Mouse (Mus musculus) ES-Bruce4 (cell line): ENCODE data around the gene Arl6ip5. TPM values are rescaled to one million over a fixed set of nuclear protein-coding genes. Genes with fewer than 3 reads are reported as not detected.

Experiments
- H3K27ac ChIP-seq: 2 replicates; pipeline ENCODE4 v1.5.1; 2012; ENCODE audit warnings: low read length, inconsistent platforms; ENCODE audit not compliant: insufficient read depth
- H3K27me3 ChIP-seq: 2 replicates; pipeline ENCODE4 v1.6.1; 2012; ENCODE audit warnings: mild to moderate bottlenecking, low read length, inconsistent platforms; ENCODE audit not compliant: control insufficient read depth, poor library complexity, insufficient read depth, severe bottlenecking
- H3K36me3 ChIP-seq: 2 replicates; pipeline ENCODE4 v1.6.1; 2012; ENCODE audit warnings: inconsistent platforms, mild to moderate bottlenecking, low read length, moderate library complexity; ENCODE audit not compliant: control insufficient read depth, poor library complexity, insufficient read depth, severe bottlenecking
- H3K4me1 ChIP-seq: one replicate; pipeline ENCODE4 v1.8.1; 2011; ENCODE audit warnings: low read length; ENCODE audit not compliant: control insufficient read depth, insufficient read depth
- H3K4me3 ChIP-seq: 2 replicates; pipeline ENCODE4 v1.5.1; 2011; ENCODE audit warnings: low read depth, mild to moderate bottlenecking, low read length
- H3K9ac ChIP-seq: 2 replicates; pipeline ENCODE4 v1.6.1; 2012; ENCODE audit warnings: low read depth, mild to moderate bottlenecking, inconsistent platforms; ENCODE audit not compliant: poor library complexity, severe bottlenecking
- H3K9me3 ChIP-seq: replicated peaks from 2 replicates; pipeline ENCODE4 v1.6.1; 2012; ENCODE audit warnings: mild to moderate bottlenecking, low read length, inconsistent platforms; ENCODE audit not compliant: control insufficient read depth, poor library complexity, insufficient read depth, severe bottlenecking
- CTCF ChIP-seq: IDR thresholded peaks from one replicate; pipeline ENCODE4 v1.8.1; 2011; ENCODE audit warnings: low read depth, low read length
- EP300 ChIP-seq: IDR thresholded peaks from 2 replicates; pipeline ENCODE4 v1.6.1; 2011; ENCODE audit warnings: low read depth, low read length; ENCODE audit not compliant: insufficient read depth
- POLR2A ChIP-seq: IDR thresholded peaks from one replicate; pipeline ENCODE4 v1.8.1; 2011; ENCODE audit warnings: low read length; ENCODE audit not compliant: insufficient read depth
- polyA plus RNA-seq: library from polyadenylated mRNA; stranded (reverse); fragments of >200 nt; gene quantifications from 2 replicates; pipeline ENCODE4 v1.2.4, GENCODE M21; 2011; ENCODE audit warnings: low read depth; ENCODE audit not compliant: missing spikeins, insufficient read depth, insufficient read length

Arl6ip5 gene
- polyA plus RNA-seq, 1 experiment = 51.2 TPM

DNA sequence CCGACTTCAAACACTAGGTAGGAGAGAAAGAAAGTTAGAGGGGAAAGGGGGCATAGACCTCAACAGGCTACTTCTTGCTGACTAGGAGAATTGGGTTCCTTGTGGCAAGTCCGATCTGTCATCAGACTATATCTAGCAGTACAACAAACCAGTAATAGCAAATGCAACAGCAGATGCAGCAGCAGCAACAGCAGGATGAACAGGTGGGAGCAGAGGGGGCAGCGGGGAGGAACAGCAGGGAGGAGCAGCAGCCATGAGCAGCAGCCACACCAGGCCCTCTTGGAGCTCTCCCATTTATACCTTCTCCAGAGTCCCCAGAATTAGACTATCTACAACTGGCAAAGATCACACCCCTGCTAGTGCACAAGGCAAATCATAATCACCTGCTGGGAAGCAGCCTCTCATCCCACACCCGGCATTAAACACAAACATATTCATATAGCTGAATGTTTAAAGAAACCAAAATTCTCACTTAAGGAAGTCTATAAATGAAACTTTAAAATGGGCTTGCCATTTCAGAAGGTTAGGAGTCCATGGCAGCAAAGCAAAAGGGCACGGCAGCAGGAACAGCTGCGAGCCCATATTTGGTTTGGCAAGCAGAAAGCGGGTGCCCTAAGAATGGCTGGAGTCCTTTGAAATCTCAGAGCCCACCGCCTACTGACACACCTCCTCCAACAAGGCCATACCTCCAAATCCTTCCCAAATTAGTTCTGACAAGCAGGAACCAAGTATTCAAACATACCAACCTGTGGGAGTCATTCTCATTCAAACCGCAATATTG, 16.8 kb downstream of the Arl6ip5 start:
- TF ChIP-seq CTCF = no peak
- TF ChIP-seq POLR2A = no peak
- H3K36me3 ChIP-seq = peaks cover 6% of the 10 kb centered on the region
- no peak overlapping the region for H3K27ac ChIP-seq
- no peak overlapping the region for H3K4me3 ChIP-seq
- H3K9ac ChIP-seq = no peak overlapping the region
- no peaks in the 10 kb centered on the region for H3K27me3 ChIP-seq
- no peaks in the 10 kb centered on the region for H3K4me1 ChIP-seq
- H3K9me3 ChIP-seq = no peaks in the 10 kb centered on the region

DNA sequence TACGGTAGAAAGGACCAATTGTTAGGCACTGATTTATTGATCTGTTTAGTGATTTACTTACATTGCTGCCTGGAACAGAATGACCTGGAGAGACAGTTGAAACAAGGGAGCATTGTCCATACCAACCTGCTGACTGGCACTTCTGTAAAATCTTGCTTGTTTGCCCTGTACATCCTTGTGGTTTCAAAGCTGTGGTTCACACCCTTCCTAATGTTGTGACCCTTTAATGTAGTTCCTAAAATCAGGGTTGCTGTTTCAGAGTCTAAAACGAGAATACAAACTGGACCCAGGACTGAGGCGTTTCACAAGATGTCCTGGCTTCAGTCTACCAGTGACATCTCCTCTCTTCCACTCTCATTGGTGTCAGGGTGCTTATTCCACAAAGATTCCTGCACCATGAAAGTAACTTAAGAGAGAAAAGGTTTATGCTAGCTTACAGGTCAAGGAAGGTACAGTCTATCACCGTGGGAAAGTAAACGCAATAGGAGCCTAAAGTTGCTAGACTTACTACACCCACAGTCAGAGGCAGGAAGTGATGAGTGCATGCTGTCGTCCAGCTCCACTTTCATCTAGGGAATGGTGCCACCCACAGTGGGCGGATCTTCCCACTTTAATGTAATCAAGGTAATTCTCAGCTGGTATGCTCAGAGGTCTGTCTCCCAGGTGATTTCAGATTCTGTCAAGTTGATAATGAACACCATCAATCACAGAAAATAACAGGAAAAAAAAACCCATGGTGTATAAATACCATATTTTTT, 24.6 kb downstream of the Arl6ip5 start:
- peaks cover 11% of the 10 kb centered on the region for H3K36me3 ChIP-seq
- H3K27ac ChIP-seq = no peak overlapping the region
- no peak overlapping the region for H3K4me3 ChIP-seq
- 0 out of 2 replicates have a peak, but pooled peaks cover 4% of the 10 kb centered on the region for H3K9me3 ChIP-seq
- H3K4me1 ChIP-seq = no peaks in the 10 kb centered on the region
- no peaks in the 10 kb centered on the region for H3K27me3 ChIP-seq
- H3K9ac ChIP-seq = no peak overlapping the region
- TF ChIP-seq CTCF = no peak
- no peak for TF ChIP-seq EP300
- TF ChIP-seq POLR2A = no peak

DNA sequence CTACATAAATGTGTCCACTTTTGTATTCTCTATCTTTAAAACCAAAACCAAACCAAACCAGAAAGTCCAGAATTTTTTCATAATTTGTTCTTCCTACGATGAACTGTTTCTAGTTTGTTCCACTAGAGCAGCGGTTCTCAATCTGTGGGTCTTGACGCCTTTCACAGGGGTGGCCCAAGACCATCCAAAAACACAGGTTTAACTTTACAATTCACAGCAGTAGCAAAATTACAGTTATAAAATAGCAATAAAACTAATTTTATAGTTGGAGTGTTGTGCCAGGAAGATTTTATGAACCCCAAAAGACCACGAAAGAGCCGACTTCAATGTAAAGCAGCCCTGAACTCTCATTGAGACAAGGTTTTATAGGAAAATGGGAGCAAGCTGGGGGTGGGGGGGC, 25.6 kb downstream of the Arl6ip5 start:
- no peak overlapping the region for H3K9ac ChIP-seq

DNA sequence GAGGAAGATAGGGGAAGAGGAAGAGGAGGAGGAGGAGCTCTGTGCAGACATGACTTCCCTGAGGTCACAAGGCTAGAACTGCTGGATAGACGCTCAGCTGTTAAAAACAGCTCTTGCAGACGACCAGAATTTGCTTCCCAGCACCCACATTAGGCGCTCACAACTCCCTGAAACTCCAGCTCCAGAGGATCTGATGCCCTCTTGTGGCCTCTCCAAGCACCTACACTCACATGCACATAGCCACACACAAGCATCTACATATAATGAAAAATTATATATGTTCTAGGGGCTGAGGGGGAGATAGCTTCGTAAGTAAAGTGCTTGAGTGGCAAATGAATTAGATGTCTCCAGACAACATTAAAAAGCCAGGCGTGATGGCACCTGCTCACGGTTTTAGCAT, 28.9 kb downstream of the Arl6ip5 start:
- Histone ChIP-seq H3K4me3 (no peak overlapping the region), H3K36me3 (no peaks in the 10 kb centered on the region), H3K4me1 (no peaks in the 10 kb centered on the region), H3K27ac (no peak overlapping the region), H3K9me3 (0 out of 2 replicates have a peak, but pooled peaks cover 4% of the 10 kb centered on the region), H3K9ac (no peak overlapping the region), H3K27me3 (no peaks in the 10 kb centered on the region)
- no peak for TF ChIP-seq EP300
- TF ChIP-seq CTCF = peak; percentile 25

More for the DNA sequence above, 25.6 kb downstream of the Arl6ip5 start:
- Histone ChIP-seq H3K9me3 (0 out of 2 replicates have a peak, but pooled peaks cover 4% of the 10 kb centered on the region), H3K27ac (no peak overlapping the region), H3K4me1 (no peaks in the 10 kb centered on the region), H3K4me3 (no peak overlapping the region), H3K27me3 (no peaks in the 10 kb centered on the region), H3K36me3 (peaks cover 6% of the 10 kb centered on the region; the same call in 1 of the 2 replicates)
- no peak for TF ChIP-seq POLR2A
- TF ChIP-seq CTCF = no peak
- no peak for TF ChIP-seq EP300

DNA sequence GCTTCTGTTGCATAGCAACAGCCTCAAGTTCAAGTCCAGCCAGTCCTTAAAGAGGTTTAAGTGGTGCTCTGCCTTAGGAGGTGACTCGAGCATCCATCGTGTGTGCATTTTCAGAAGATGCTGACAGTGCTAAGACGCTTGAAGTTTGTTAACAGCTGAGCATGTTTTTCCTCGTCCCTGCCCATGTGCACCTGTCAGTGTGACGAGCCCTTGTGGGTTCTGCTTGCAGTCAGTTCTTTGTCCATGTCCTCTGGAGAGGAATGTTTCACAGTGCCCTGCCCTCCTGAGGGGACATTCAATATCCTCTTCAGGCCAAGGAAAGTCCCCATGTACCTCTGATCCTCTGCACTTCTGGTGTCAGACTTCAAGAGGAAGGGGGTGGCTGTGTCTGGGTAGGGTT, 29.6 kb downstream of the Arl6ip5 start:
- H3K27ac ChIP-seq = no peak overlapping the region
- no peaks in the 10 kb centered on the region for H3K27me3 ChIP-seq
- H3K4me3 ChIP-seq = no peak overlapping the region
- no peak overlapping the region for H3K9ac ChIP-seq
- no peaks in the 10 kb centered on the region for H3K4me1 ChIP-seq
- no peaks in the 10 kb centered on the region for H3K36me3 ChIP-seq
- TF ChIP-seq POLR2A = no peak
- no peak for TF ChIP-seq CTCF
- no peak for TF ChIP-seq EP300
- 0 out of 2 replicates have a peak, but pooled peaks cover 4% of the 10 kb centered on the region for H3K9me3 ChIP-seq

DNA sequence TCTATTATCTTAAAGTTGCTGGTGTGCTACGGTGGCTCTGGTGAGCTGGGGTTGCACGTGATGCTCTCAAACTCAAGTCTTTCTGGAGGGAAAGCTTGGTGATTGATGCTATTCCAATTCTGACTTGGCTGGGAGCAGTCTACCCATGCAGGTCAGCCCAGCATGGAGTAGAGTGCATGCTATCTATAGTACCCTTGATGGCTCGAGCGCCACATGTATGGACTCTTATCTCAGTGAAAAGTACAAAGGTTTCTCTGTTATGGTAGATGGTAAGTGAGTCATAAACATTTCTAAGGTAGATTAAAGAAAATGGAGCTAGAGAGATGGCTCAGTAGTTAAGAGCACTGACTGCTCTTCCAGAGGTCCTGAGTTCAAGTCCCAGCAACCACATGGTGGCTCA, 32.0 kb downstream of the Arl6ip5 start:
- Histone ChIP-seq H3K27me3 (no peaks in the 10 kb centered on the region), H3K9me3 (0 out of 2 replicates have a peak, but pooled peaks cover 4% of the 10 kb centered on the region), H3K36me3 (no peaks in the 10 kb centered on the region), H3K27ac (no peak overlapping the region), H3K4me1 (no peaks in the 10 kb centered on the region), H3K4me3 (no peak overlapping the region), H3K9ac (no peak overlapping the region)
- no peak for TF ChIP-seq CTCF
- no peak for TF ChIP-seq POLR2A
- TF ChIP-seq EP300 = no peak
